Mouse (Mus musculus): Measurements from ENCODE around the gene Atp1b3. TPM values are rescaled to one million over a fixed set of nuclear protein-coding genes. Genes with fewer than 3 reads are reported as not detected.

The Atp1b3 gene
- polyA plus RNA-seq, 1 experiment = 123 TPM

DNA sequence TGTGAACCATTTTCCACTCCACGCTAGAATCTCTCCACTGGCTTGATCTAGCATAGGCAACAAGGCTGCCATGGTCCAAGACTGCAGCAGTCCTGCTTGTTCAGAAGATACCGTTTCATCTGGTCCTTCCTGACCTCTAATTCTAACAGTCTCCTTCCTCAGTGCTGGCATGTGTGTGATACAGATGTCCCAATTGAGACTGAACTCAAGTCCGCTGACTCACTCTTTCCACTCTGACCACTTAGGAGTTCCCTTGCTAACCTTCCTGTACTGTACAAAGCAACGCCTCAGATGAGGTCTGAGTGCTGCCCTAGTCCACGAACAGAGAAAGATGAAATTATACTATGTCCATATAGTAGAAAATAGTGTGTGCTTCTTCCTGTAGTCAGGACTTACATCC lies 28.9 kb upstream of the Atp1b3 start:
- H3K4me1 ChIP-seq (ENCODE audit: control insufficient read depth, insufficient read depth, low read length) = no peaks in the 10 kb centered on the region
- H3K4me3 ChIP-seq (ENCODE audit: insufficient read depth, low read length) = no peak overlapping the region
- no peak overlapping the region for H3K27ac ChIP-seq (ENCODE audit: insufficient read depth, low read length)
- no peak for TF ChIP-seq POLR2A (IDR thresholded peaks at IDR 0.05; ENCODE audit: extremely low read depth, insufficient read depth, low read length)
- no peak for TF ChIP-seq CTCF (IDR thresholded peaks at IDR 0.05; ENCODE audit: extremely low read depth, insufficient read depth, low read length)

DNA sequence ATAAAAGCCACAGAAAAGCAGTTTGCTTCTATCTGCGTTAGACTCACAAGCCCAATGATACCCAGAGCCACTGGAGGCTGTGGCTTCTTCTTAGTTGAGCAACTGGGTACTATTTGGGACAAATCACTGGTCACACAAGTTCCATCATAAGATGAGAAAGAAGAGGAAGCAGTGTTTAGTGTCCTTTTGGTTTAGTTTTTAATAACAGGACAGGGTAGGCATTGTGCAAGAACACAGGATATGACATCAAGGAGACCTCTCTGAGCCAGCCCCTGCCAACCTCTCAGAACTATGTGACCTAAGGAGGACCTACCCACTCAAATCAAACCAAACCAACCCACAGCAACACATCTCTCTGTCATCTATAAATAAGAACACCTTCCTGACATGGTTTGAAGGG lies 27.7 kb upstream of the Atp1b3 start:
- no peak overlapping the region for H3K27ac ChIP-seq (ENCODE audit: insufficient read depth, low read length)
- TF ChIP-seq POLR2A (IDR thresholded peaks at IDR 0.05; ENCODE audit: extremely low read depth, insufficient read depth, low read length) = no peak
- TF ChIP-seq CTCF (IDR thresholded peaks at IDR 0.05; ENCODE audit: extremely low read depth, insufficient read depth, low read length) = no peak
- H3K4me3 ChIP-seq (ENCODE audit: insufficient read depth, low read length) = no peak overlapping the region
- no peaks in the 10 kb centered on the region for H3K4me1 ChIP-seq (ENCODE audit: control insufficient read depth, insufficient read depth, low read length)

DNA sequence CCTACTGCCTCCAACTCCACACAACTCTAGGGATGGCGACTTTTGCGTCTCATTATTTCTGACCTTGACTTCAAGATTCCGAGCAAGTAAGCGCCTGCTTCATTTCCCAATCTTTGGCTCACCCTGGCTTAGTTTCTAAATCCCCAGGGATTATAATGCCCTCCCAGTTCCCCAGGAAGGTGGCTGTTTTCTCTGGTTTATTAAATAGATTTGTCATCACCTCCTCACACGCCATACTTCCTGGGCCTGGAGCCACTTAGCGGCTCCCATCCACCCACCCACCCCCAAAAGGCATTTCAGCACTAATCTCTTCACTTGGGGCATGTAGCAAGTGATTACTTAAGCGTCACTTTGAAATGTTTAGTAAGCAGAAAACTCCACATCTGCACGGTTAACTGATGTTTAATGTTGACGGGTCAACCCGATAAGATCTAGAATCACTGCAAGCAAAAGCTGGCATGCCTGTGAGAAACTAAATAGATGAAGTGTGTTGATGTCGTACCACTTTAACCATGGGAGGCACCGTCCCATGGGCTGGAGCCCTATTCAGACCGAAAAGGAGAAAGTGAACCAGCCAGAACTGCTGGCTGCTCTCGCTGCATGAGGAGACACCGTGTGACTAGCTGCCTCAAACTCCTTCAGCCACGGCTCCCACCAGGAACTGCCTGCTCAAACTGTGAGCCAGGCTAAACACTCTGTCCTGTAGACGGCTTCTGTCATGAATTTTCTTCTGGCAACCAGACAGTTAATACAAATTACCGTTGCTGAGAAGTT lies 19.7 kb upstream of the Atp1b3 start:
- Histone ChIP-seq H3K4me3 (ENCODE audit: insufficient read depth, low read length) (no peak overlapping the region), H3K27ac (ENCODE audit: insufficient read depth, low read length) (no peak overlapping the region), H3K4me1 (ENCODE audit: control insufficient read depth, insufficient read depth, low read length) (no peaks in the 10 kb centered on the region)
- TF ChIP-seq POLR2A (IDR thresholded peaks at IDR 0.05; ENCODE audit: extremely low read depth, insufficient read depth, low read length) (no peak), CTCF (IDR thresholded peaks at IDR 0.05; ENCODE audit: extremely low read depth, insufficient read depth, low read length) (no peak)

DNA sequence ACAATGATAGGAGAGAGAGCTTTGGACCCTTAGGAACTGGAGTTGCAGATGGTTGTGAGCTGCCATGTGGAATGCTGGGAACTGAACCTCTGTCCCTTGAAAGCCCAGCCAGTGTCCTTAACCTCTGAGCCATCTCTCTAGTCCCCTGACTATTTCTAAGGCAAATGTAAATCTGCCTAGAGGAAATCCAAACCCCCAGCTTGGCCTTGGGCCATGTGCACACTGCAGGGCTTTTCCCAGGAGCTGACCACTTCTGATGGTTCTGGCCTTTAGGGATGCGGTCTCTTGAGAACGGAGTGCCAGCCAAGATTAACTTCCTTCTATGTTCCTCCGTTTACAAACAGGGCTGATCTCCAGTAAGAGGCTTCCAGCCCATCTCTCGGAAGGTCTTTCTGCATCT lies 18.5 kb upstream of the Atp1b3 start:
- Histone ChIP-seq H3K4me3 (ENCODE audit: insufficient read depth, low read length) (no peak overlapping the region), H3K27ac (ENCODE audit: insufficient read depth, low read length) (no peak overlapping the region), H3K4me1 (ENCODE audit: control insufficient read depth, insufficient read depth, low read length) (no peaks in the 10 kb centered on the region)
- TF ChIP-seq POLR2A (IDR thresholded peaks at IDR 0.05; ENCODE audit: extremely low read depth, insufficient read depth, low read length) (no peak), CTCF (IDR thresholded peaks at IDR 0.05; ENCODE audit: extremely low read depth, insufficient read depth, low read length) (no peak)

DNA sequence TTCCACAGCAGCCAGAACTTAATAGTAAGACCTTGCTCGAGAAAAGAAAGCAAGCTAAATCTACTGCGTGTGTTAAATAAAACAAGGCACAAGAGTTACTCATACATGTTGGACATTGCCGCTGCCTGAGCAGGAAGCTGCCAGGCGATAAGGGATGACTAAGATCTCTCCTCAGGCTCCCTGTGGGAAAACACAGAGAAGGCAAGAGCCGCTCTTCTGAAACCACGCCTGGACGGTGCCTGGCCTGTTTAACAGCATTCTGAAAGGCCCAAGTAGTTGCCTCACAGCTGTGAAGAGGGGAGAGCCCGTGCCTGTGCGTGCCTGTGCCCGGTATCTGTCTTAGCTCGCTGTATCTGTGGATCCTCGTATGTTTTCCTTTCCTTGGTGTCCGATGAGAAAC lies 17.2 kb upstream of the Atp1b3 start:
- H3K4me1 ChIP-seq (ENCODE audit: control insufficient read depth, insufficient read depth, low read length) = no peaks in the 10 kb centered on the region
- TF ChIP-seq POLR2A (IDR thresholded peaks at IDR 0.05; ENCODE audit: extremely low read depth, insufficient read depth, low read length) = no peak
- TF ChIP-seq CTCF (IDR thresholded peaks at IDR 0.05; ENCODE audit: extremely low read depth, insufficient read depth, low read length) = no peak
- H3K27ac ChIP-seq (ENCODE audit: insufficient read depth, low read length) = no peak overlapping the region
- no peak overlapping the region for H3K4me3 ChIP-seq (ENCODE audit: insufficient read depth, low read length)

DNA sequence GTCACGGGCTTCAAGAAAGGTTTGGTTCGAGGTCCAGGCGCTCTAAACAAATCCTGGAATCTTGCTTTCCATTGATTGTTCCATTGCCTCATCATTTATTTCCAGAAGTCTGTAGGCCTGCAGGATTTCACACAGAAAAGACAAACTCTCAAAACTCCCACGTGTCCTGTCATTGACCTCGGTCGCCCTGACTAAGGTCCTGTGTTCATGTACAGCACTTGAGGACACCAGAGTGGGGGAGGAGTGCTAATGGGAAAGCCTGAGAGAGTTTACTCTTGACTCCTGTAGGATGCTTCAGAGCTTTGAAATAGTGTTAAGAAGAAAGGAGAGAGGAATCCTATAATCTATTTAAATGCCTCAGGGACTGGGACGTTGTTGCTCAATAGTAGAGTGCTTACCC lies 15.3 kb upstream of the Atp1b3 start:
- Histone ChIP-seq H3K4me1 (ENCODE audit: control insufficient read depth, insufficient read depth, low read length) (no peaks in the 10 kb centered on the region), H3K4me3 (ENCODE audit: insufficient read depth, low read length) (no peak overlapping the region), H3K27ac (ENCODE audit: insufficient read depth, low read length) (no peak overlapping the region)
- TF ChIP-seq CTCF (IDR thresholded peaks at IDR 0.05; ENCODE audit: extremely low read depth, insufficient read depth, low read length) (no peak), POLR2A (IDR thresholded peaks at IDR 0.05; ENCODE audit: extremely low read depth, insufficient read depth, low read length) (no peak)

DNA sequence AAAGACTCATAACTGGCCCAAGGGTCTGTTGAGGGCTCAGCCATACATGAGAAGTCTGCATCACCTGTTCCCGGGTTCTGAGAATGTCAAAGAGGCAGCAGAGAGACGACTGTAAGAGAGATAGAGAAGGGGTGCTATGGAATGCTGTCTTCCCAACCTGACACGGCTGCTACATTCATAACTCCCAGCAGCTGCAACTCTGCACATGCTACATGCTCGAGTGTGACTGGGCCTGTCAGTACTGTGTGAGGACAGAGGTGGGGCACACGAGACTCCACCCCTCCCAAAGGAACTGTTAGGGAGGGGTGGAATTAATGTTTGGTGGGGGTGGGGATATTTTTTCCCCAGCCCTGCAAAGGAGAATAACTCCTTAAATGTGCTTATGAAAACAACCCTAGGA lies 14.5 kb upstream of the Atp1b3 start:
- H3K27ac ChIP-seq (ENCODE audit: insufficient read depth, low read length) = no peak overlapping the region
- H3K4me1 ChIP-seq (ENCODE audit: control insufficient read depth, insufficient read depth, low read length) = no peaks in the 10 kb centered on the region
- no peak overlapping the region for H3K4me3 ChIP-seq (ENCODE audit: insufficient read depth, low read length)
- TF ChIP-seq POLR2A (IDR thresholded peaks at IDR 0.05; ENCODE audit: extremely low read depth, insufficient read depth, low read length) (no peak), CTCF (IDR thresholded peaks at IDR 0.05; ENCODE audit: extremely low read depth, insufficient read depth, low read length) (no peak)

DNA sequence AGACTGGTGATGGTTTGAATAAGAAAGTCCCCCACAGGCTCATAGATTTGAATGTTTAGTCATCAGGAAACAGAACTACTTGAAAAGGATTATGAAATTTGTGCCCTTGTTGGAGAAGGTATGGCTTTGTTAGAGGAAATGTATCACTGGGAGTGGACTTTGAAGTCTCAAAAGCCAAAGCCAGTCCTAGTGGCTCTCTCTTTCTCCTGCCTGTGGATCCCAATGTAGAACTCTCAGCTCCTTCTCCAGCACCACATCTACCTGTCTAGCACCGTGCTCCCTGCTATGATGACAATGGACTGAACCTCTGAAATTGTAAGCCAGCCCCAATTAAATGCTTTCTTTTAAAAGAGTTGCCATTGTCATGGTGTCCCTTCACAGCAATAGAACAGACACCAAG lies 12.9 kb upstream of the Atp1b3 start:
- TF ChIP-seq CTCF (IDR thresholded peaks at IDR 0.05; ENCODE audit: extremely low read depth, insufficient read depth, low read length) = no peak
- TF ChIP-seq POLR2A (IDR thresholded peaks at IDR 0.05; ENCODE audit: extremely low read depth, insufficient read depth, low read length) = no peak
- no peak overlapping the region for H3K4me3 ChIP-seq (ENCODE audit: insufficient read depth, low read length)
- H3K4me1 ChIP-seq (ENCODE audit: control insufficient read depth, insufficient read depth, low read length) = no peaks in the 10 kb centered on the region
- no peak overlapping the region for H3K27ac ChIP-seq (ENCODE audit: insufficient read depth, low read length)

DNA sequence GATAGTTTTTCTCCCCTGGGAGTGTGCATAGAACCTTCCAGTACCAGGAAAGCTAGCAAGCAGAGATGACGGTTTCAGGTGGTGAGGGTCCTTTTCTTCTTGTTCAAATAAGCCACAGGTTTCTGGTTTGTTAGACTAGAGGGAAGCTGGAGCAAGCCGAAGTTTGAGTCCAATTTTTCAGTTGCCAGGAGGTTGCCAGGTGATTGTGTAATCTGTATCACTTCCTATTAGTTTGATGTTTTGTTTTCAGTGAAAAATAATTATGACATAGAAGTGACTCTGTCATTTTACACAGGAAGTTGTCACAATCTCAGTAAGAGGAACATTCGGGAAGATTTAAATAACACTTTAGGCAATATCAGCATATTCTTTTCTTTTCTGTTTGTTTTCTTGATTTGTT lies 11.6 kb upstream of the Atp1b3 start:
- TF ChIP-seq POLR2A (IDR thresholded peaks at IDR 0.05; ENCODE audit: extremely low read depth, insufficient read depth, low read length) = no peak
- no peak for TF ChIP-seq CTCF (IDR thresholded peaks at IDR 0.05; ENCODE audit: extremely low read depth, insufficient read depth, low read length)
- no peak overlapping the region for H3K4me3 ChIP-seq (ENCODE audit: insufficient read depth, low read length)
- no peaks in the 10 kb centered on the region for H3K4me1 ChIP-seq (ENCODE audit: control insufficient read depth, insufficient read depth, low read length)
- H3K27ac ChIP-seq (ENCODE audit: insufficient read depth, low read length) = no peak overlapping the region

DNA sequence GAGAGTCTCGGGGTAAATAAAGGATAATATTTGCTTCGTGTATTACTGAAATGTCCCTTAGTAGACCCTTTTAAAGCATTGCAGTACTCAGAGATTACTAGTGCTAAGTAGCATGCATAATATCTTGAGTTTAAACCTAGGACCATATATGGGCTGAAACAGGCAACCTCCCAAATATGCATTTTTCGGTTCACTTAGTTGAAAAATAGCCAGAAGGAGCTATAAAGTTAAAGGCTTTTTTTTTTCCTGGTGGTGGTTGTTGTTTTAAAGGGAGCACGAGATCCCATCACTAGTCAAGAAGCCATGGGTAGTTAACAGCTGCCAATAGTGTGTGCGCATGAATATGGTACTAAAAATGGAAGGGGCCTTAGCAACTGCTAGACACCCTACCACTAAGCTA lies 6.8 kb upstream of the Atp1b3 start:
- TF ChIP-seq CTCF (IDR thresholded peaks at IDR 0.05; ENCODE audit: extremely low read depth, insufficient read depth, low read length) (no peak), POLR2A (IDR thresholded peaks at IDR 0.05; ENCODE audit: extremely low read depth, insufficient read depth, low read length) (no peak)
- no peak overlapping the region for H3K4me3 ChIP-seq (ENCODE audit: insufficient read depth, low read length)
- H3K4me1 ChIP-seq (ENCODE audit: control insufficient read depth, insufficient read depth, low read length) = no peaks in the 10 kb centered on the region
- H3K27ac ChIP-seq (ENCODE audit: insufficient read depth, low read length) = no peak overlapping the region

Measured in cortical plate, adult 2 months (tissue).